In genomic region chr6:58946246-58946645, GRCm38 (mm10) we compare ENCODE assay signal across 36 mouse cellular contexts. TPM values are rescaled to one million over a fixed set of nuclear protein-coding genes. Genes with fewer than 3 reads are reported as not detected.
"Had no signal": no experiment of that assay in that cellular context is flagged by ENCODE, and none has a peak within 500 bp of the region (broad histone marks: within the 10 kb centered on the region; RNA-seq: fewer than 3 reads in every experiment).

No protein-coding gene starts in this region.

- H3K4me1 ChIP-seq: limb, embryonic 10.5 days; limb, embryonic 12.5 days; limb, embryonic 13.5 days; limb, embryonic 15.5 days; liver, embryonic 12.5 days; liver, embryonic 13.5 days; liver, embryonic 15.5 days; lung, embryonic 15.5 days; megakaryocyte, embryonic 14.5 days; midbrain, embryonic 12.5 days; midbrain, embryonic 13.5 days; midbrain, embryonic 15.5 days; neural tube, embryonic 12.5 days; neural tube, embryonic 13.5 days had no signal

- H3K36me3 ChIP-seq: limb, embryonic 10.5 days; limb, embryonic 12.5 days; limb, embryonic 15.5 days; liver, embryonic 12.5 days; liver, embryonic 13.5 days; midbrain, embryonic 12.5 days; neural tube, embryonic 12.5 days had no signal

- H3K9me3 ChIP-seq: limb, embryonic 10.5 days; limb, embryonic 12.5 days; limb, embryonic 13.5 days; limb, embryonic 15.5 days; liver, embryonic 12.5 days; liver, embryonic 13.5 days; liver, embryonic 15.5 days; lung, embryonic 15.5 days; midbrain, embryonic 12.5 days; midbrain, embryonic 13.5 days; midbrain, embryonic 15.5 days; neural tube, embryonic 12.5 days; neural tube, embryonic 13.5 days had no signal

- H3K4me3 ChIP-seq: limb, embryonic 10.5 days; limb, embryonic 12.5 days; limb, embryonic 13.5 days; limb, embryonic 15.5 days; liver, embryonic 12.5 days; liver, embryonic 13.5 days; liver, embryonic 15.5 days; lung, embryonic 15.5 days; megakaryocyte, embryonic 14.5 days; midbrain, embryonic 12.5 days; midbrain, embryonic 13.5 days; midbrain, embryonic 15.5 days; myocyte; neural tube, embryonic 12.5 days; neural tube, embryonic 13.5 days had no signal

- H3K27ac ChIP-seq: limb, embryonic 10.5 days; limb, embryonic 12.5 days; limb, embryonic 13.5 days; limb, embryonic 15.5 days; liver, embryonic 12.5 days; liver, embryonic 13.5 days; liver, embryonic 14.5 days; liver, embryonic 15.5 days; lung, embryonic 15.5 days; macrophage; midbrain, embryonic 12.5 days; midbrain, embryonic 13.5 days; midbrain, embryonic 15.5 days; neural tube, embryonic 12.5 days; neural tube, embryonic 13.5 days had no signal

- H3K9ac ChIP-seq: limb, embryonic 12.5 days; limb, embryonic 13.5 days; limb, embryonic 15.5 days; liver, embryonic 12.5 days; liver, embryonic 13.5 days; liver, embryonic 14.5 days; liver, embryonic 15.5 days; liver, postnatal 0 days; lung, embryonic 14.5 days; lung, embryonic 15.5 days; midbrain, embryonic 12.5 days; midbrain, embryonic 13.5 days; midbrain, embryonic 15.5 days; neural tube, embryonic 12.5 days; neural tube, embryonic 13.5 days had no signal

- DNase-seq: left cerebral cortex, postnatal 4 days; liver; liver, embryonic 13.5 days; liver, postnatal 0 days; lung, adult 18-20 months; lung, adult 2 months; lung, embryonic 14.5 days; lung, postnatal 10 days; lung, postnatal 14 days; lung, postnatal 4 days; midbrain, embryonic 14.5 days had no signal

- H3K4me2 ChIP-seq: limb, embryonic 12.5 days; limb, embryonic 13.5 days; limb, embryonic 15.5 days; liver, embryonic 11.5 days; liver, embryonic 12.5 days; liver, embryonic 13.5 days; liver, embryonic 15.5 days; lung, embryonic 14.5 days; lung, embryonic 15.5 days; midbrain, embryonic 11.5 days; midbrain, embryonic 12.5 days; midbrain, embryonic 13.5 days; midbrain, embryonic 15.5 days; neural tube, embryonic 12.5 days; neural tube, embryonic 13.5 days had no signal

- H3K27me3 ChIP-seq: limb, embryonic 12.5 days; limb, embryonic 13.5 days; limb, embryonic 15.5 days; liver, embryonic 12.5 days; liver, embryonic 13.5 days; liver, embryonic 15.5 days; lung, embryonic 15.5 days; megakaryocyte, embryonic 14.5 days; midbrain, embryonic 12.5 days; midbrain, embryonic 13.5 days; midbrain, embryonic 15.5 days; neural tube, embryonic 12.5 days; neural tube, embryonic 13.5 days had no signal

- ATAC-seq: liver, embryonic 12.5 days; liver, postnatal 0 days; lung, postnatal 0 days; midbrain, embryonic 13.5 days; midbrain, embryonic 15.5 days; midbrain, embryonic 16.5 days had no signal

RNA-seq across cellular contexts. Expression of gene Nap1l5, which starts 39.4 kb away (rescaled TPM):
- total RNA-seq: megakaryocyte progenitor cell, adult 5-6 weeks; megakaryocyte, adult 5-6 weeks; megakaryocyte-erythroid progenitor cell, adult 5-6 weeks; monocyte, adult 5-6 weeks had no signal
- polyA plus RNA-seq: liver, adult 2 months; macrophage had no signal
